Mouse (Mus musculus) megakaryocyte, embryonic 14.5 days (primary cell): ENCODE results near the gene Lexm.

ENCODE experiments used
- FLI1 ChIP-seq: IDR thresholded peaks from 2 replicates; pipeline ENCODE4 v1.6.1; 2012; ENCODE audit warnings: low read length, inconsistent platforms, mixed read lengths
- GATA1 ChIP-seq: IDR thresholded peaks from 3 replicates; pipeline ENCODE4 v1.6.1; 2012; ENCODE audit warnings: mixed read lengths, low read length, inconsistent platforms, borderline replicate concordance

DNA sequence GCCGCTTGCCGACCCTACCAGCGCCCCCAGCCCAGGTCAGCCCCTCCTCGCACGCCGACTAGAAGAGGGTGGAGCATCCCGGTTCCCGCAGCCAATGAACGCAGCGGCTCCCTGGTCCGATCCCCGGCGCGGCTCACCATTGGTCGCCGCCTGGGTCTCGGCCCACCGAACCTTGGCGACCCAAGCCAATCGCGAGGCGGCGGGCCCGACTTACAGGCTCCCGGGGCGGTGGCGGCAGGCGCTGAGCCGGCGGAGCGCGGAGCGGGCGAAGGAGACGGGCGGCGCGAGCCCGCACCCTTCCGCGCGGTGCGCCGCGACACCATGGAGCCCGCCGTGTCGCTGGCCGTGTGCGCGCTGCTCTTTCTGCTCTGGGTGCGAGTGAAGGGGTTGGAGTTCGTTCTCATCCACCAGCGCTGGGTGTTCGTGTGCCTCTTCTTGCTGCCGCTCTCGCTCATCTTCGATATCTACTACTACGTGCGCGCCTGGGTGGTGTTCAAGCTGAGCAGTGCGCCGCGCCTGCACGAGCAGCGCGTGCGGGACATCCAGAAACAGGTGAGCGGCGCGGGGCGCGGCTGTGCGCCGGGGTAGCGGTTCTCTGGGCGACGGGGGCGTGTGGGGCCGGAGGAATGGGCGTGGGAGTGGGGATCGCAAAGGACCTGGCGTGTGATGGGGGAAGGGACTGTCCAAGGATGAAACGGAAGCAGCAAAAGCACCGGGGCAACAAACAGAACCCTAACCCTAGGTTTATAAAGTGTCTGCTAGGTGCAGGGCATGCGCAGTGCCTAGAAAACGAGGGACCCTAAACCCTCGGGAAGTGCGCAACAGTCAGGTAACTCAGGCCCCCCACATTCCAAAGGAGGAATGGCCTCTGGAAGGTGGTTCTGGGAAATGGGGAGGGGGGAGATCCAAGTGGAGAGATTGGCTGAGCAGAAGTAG, 55.9 kb downstream of the Lexm start, which contains the start of gene Dhcr24:
- TF ChIP-seq FLI1 (no peak), GATA1 (no peak)
